8 mouse cellular contexts compared by ENCODE assay signal in genomic region chr1:43264407-43264889, GRCm38 (mm10).
DNase-seq lines count a peak whose midpoint lies in the region; ATAC-seq and TF ChIP-seq lines count a peak whose summit lies in the region.

No protein-coding gene starts in this region.

- no peaks in the 10 kb centered on the region for H3K27me3 ChIP-seq in forebrain, embryonic 14.5 days (replicated peaks; ENCODE audit: control insufficient read depth, insufficient read depth, low read length)
- no peaks in the 10 kb centered on the region for H3K27me3 ChIP-seq in liver, embryonic 14.5 days (ENCODE audit: control insufficient read depth, insufficient read depth, low read length)
- H3K27me3 ChIP-seq in neural tube, embryonic 14.5 days (ENCODE audit: control insufficient read depth, insufficient read depth, low read length) = no peaks in the 10 kb centered on the region

- peak overlapping the region; percentile 22; the same call in 1 of the 2 replicates for H3K4me2 ChIP-seq in forebrain, embryonic 14.5 days (ENCODE audit: low read length)
- H3K4me2 ChIP-seq in liver, embryonic 14.5 days (ENCODE audit: low read depth) = no peak overlapping the region
- no peak overlapping the region for H3K4me2 ChIP-seq in neural tube, embryonic 14.5 days (ENCODE audit: low read depth, low read length)

- DNase-seq in CD8-positive naive resting alpha-beta T cell, adult 2 months (ENCODE audit: low read depth in 2 of 2, low spot score in 2 of 2) = peak; percentile 46 to 64
- peak; percentile 48 for DNase-seq in c-Kit-positive CD71-negative TER-119-negative erythroid progenitor cells, embryonic 14.5 days (ENCODE audit: low read depth)
- peak; percentile 86 for DNase-seq in forebrain, embryonic 14.5 days (ENCODE audit: low spot score)
- DNase-seq in heart, postnatal 14 days = peak; percentile 67 to 83
- DNase-seq in kidney, postnatal 4 days = peak; percentile 69 to 78
- peak in 1 of 3 experiments; percentile 7 for DNase-seq in liver, embryonic 14.5 days (ENCODE audit: low read depth in 3 of 3, low spot score in 3 of 3)
- DNase-seq in testis, postnatal 10 days (ENCODE audit: low spot score) = peak; percentile 78

- TF ChIP-seq CTCF in liver, embryonic 14.5 days (IDR thresholded peaks at IDR 0.05; ENCODE audit: low read depth) = peak; percentile 77

- no peaks in the 10 kb centered on the region for H3K4me1 ChIP-seq in forebrain, embryonic 14.5 days (ENCODE audit: control insufficient read depth, insufficient read depth, low read length)
- H3K4me1 ChIP-seq in liver, embryonic 14.5 days (replicated peaks; ENCODE audit: control insufficient read depth in 2 of 2, insufficient read depth in 2 of 2, low read length in 1 of 2) = no peaks in the 10 kb centered on the region
- H3K4me1 ChIP-seq in neural tube, embryonic 14.5 days (ENCODE audit: control insufficient read depth, insufficient read depth, low read length) = no peaks in the 10 kb centered on the region

- H3K4me3 ChIP-seq in forebrain, embryonic 14.5 days (ENCODE audit: low read depth, low read length) = no peak overlapping the region
- no peak overlapping the region for H3K4me3 ChIP-seq in liver, embryonic 14.5 days (ENCODE audit: insufficient read depth in 1 of 2, low read depth in 2 of 2, low read length in 2 of 2)
- no peak overlapping the region for H3K4me3 ChIP-seq in neural tube, embryonic 14.5 days (ENCODE audit: low read depth, low read length)

- no peaks in the 10 kb centered on the region for H3K36me3 ChIP-seq in forebrain, embryonic 14.5 days (ENCODE audit: control insufficient read depth, insufficient read depth, low read length)
- H3K36me3 ChIP-seq in liver, embryonic 14.5 days (replicated peaks; ENCODE audit: control insufficient read depth, insufficient read depth, low read depth) = no peaks in the 10 kb centered on the region
- H3K36me3 ChIP-seq in neural tube, embryonic 14.5 days (ENCODE audit: control insufficient read depth, insufficient read depth, low read length) = no peaks in the 10 kb centered on the region

- no peak for TF ChIP-seq EP300 in liver, embryonic 14.5 days (IDR thresholded peaks at IDR 0.05; ENCODE audit: low read depth)

- WGBS in forebrain, embryonic 14.5 days = 23% methylated on average over 5 of the region's 5 CpGs
- 9% methylated on average over 5 of the region's 5 CpGs for WGBS in liver, embryonic 14.5 days (ENCODE audit: insufficient replicate concordance)
- WGBS in neural tube, embryonic 14.5 days = 20% methylated on average over 5 of the region's 5 CpGs

- no peak overlapping the region for H3K9ac ChIP-seq in forebrain, embryonic 14.5 days (ENCODE audit: low read length)
- no peak overlapping the region for H3K9ac ChIP-seq in liver, embryonic 14.5 days (replicated peaks)
- no peak overlapping the region for H3K9ac ChIP-seq in neural tube, embryonic 14.5 days (replicated peaks; ENCODE audit: low read depth, low read length)

- ATAC-seq in forebrain, embryonic 14.5 days = peak; percentile 74
- peak; percentile 18; the same call in 1 of the 2 replicates for ATAC-seq in liver, embryonic 14.5 days (ENCODE audit: insufficient read depth)
- ATAC-seq in neural tube, embryonic 14.5 days (ENCODE audit: low read depth) = peak; percentile 80

- H3K27ac ChIP-seq in forebrain, embryonic 14.5 days (ENCODE audit: low read depth, low read length) = no peak overlapping the region
- H3K27ac ChIP-seq in liver, embryonic 14.5 days = no peak overlapping the region
- no peak overlapping the region for H3K27ac ChIP-seq in neural tube, embryonic 14.5 days (ENCODE audit: low read depth, low read length)

- intact Hi-C loops in heart, postnatal 14 days (cut with DNase I) = loop anchor here (1.0 kb wide), 1 partner anchor 125 kb away; no protein-coding TSS in a partner anchor

- H3K9me3 ChIP-seq in forebrain, embryonic 14.5 days (replicated peaks; ENCODE audit: control insufficient read depth, low read length) = no peaks in the 10 kb centered on the region
- H3K9me3 ChIP-seq in liver, embryonic 14.5 days (ENCODE audit: control insufficient read depth, low read length) = no peaks in the 10 kb centered on the region
- no peaks in the 10 kb centered on the region for H3K9me3 ChIP-seq in neural tube, embryonic 14.5 days (ENCODE audit: control insufficient read depth, low read length)

Comparison
In these comparisons a context has a peak if more than half of its experiments do, and no peak if none do; other contexts are left out.
1. ATAC-seq: peak in every context shown above with its lines; median percentile 80 in neural tube, embryonic 14.5 days; 74 in forebrain, embryonic 14.5 days; 18 in liver, embryonic 14.5 days.